Mouse (Mus musculus) liver, embryonic 11.5 days (tissue): Measurements from ENCODE around the gene Snx18. TPM values are rescaled to one million over a fixed set of nuclear protein-coding genes. Genes with fewer than 3 reads are reported as not detected.

Experiments
- ATAC-seq: fragments of 200-750 bp; cut with Nextera tagmentation; replicated peaks from 2 replicates; pipeline ENCODE4 v1.8.0; 2017; ENCODE audit warnings: moderate number of reproducible peaks, mild to moderate bottlenecking, moderate TSS enrichment, moderate library complexity; ENCODE audit not compliant: low FRiP score
- DNase-seq: peaks from one replicate; pipeline ENCODE4 v3.0.0-alpha.2; 2017; ENCODE audit warnings: low spot score
- H3K27ac ChIP-seq: fragments of 300-500 bp; sonication (generic); 2 replicates; pipeline ENCODE4 v1.5.1; 2014; ENCODE audit warnings: mild to moderate bottlenecking, low read depth, low read length, control low read depth
- H3K27me3 ChIP-seq: fragments of 300-500 bp; sonication (generic); replicated peaks from 2 replicates; pipeline ENCODE4 v1.6.1; 2014; ENCODE audit warnings: low read length, mixed read lengths; ENCODE audit not compliant: control insufficient read depth, insufficient read depth
- H3K36me3 ChIP-seq: fragments of 300-500 bp; sonication (generic); 2 replicates; pipeline ENCODE4 v1.6.1; 2014; ENCODE audit warnings: mild to moderate bottlenecking, low read length, moderate library complexity, mixed read lengths; ENCODE audit not compliant: control insufficient read depth, insufficient read depth
- H3K4me1 ChIP-seq: fragments of 300-500 bp; sonication (generic); replicated peaks from 2 replicates; pipeline ENCODE4 v1.6.1; 2014; ENCODE audit warnings: low read length, mixed read lengths; ENCODE audit not compliant: control insufficient read depth, insufficient read depth
- H3K4me2 ChIP-seq: fragments of 300-500 bp; sonication (generic); 2 replicates; pipeline ENCODE4 v1.6.1; 2014; ENCODE audit warnings: mild to moderate bottlenecking, control low read depth, moderate library complexity
- H3K4me3 ChIP-seq: fragments of 300-500 bp; sonication (generic); 2 replicates; pipeline ENCODE4 v1.5.1; 2014; ENCODE audit warnings: low read depth, low read length, control low read depth
- H3K9ac ChIP-seq: fragments of 300-500 bp; sonication (generic); 2 replicates; pipeline ENCODE4 v1.6.1; 2014; ENCODE audit warnings: low read depth, low read length, control low read depth
- H3K9me3 ChIP-seq: fragments of 300-500 bp; sonication (generic); 2 replicates; pipeline ENCODE4 v1.6.1; 2016; ENCODE audit warnings: low read length, inconsistent platforms, mixed read lengths; ENCODE audit not compliant: control insufficient read depth
- WGBS: fragments of 180-500 bp; shearing (Covaris S2); extraction: QIAGEN DNeasy Blood & Tissue Kit; methylation state at CpG from one replicate; pipeline ENCODE4 v1.1.7; 2014; 5-methylcytosine and 5-hydroxymethylcytosine counted together
- polyA plus RNA-seq: library from polyadenylated mRNA; unstranded; fragments of >200 nt; fragmentation: Nextera tagmentation; extraction: Ambion mirVana; gene quantifications from 2 replicates; pipeline ENCODE4 v1.2.1, GENCODE M21; 2014

Gene Snx18
- polyA plus RNA-seq, 1 experiment from 2014 or later = 14.9 TPM

- Histone ChIP-seq H3K4me2 (no peak overlapping the region), H3K27ac (no peak overlapping the region), H3K4me3 (no peak overlapping the region), H3K36me3 (no peaks in the 10 kb centered on the region), H3K27me3 (no peaks in the 10 kb centered on the region), H3K9ac (no peak overlapping the region), H3K9me3 (no peaks in the 10 kb centered on the region), H3K4me1 (no peaks in the 10 kb centered on the region)
- WGBS = 61% methylated on average over 8 of the region's 8 CpGs
- ATAC-seq (no peak), DNase-seq (no peak)
Observed at GRCm38 (mm10) chr13:113550866-113551565, 67.3 kb downstream of the Snx18 start.

GRCm38 (mm10) chr13:113549021-113549420 is 69.3 kb downstream of the Snx18 start:
- Histone ChIP-seq H3K27ac (no peak overlapping the region), H3K9ac (no peak overlapping the region), H3K27me3 (no peaks in the 10 kb centered on the region), H3K9me3 (no peaks in the 10 kb centered on the region), H3K4me3 (no peak overlapping the region), H3K4me1 (no peaks in the 10 kb centered on the region), H3K4me2 (no peak overlapping the region), H3K36me3 (no peaks in the 10 kb centered on the region)
- no peak for ATAC-seq
- WGBS = 80% methylated on average over 3 of the region's 3 CpGs
- no peak for DNase-seq

DNA sequence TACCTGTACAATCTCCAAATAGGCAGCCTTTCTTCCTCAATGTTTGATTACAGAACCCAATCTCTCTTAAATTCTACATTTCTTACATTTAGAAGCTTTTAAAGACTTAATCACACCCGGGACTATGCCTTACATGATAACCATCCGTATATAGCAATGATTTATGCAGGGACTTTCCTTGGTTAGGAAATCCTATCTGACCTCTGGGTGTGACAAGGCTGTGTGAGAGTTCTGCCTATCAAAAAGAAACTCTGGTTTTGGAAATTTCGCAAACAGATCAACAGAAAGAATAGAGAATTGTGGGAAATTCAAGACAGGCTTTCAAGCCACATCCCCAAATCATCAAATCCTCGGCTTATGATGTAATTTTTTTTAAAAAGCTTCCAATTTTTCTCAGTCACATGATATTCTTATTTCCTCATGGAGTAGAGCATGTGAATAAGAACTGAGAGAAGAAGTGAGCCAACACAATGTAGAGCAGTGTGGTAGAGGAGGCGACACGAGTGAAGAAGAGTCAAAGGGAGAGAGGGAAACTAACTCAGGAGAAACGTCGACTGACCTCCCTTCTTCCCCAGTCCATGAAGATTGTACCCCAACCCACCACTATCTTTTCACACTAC is 70.4 kb downstream of the Snx18 start:
- no peak overlapping the region for H3K9ac ChIP-seq
- no peak overlapping the region for H3K27ac ChIP-seq
- H3K27me3 ChIP-seq = no peaks in the 10 kb centered on the region
- no peaks in the 10 kb centered on the region for H3K36me3 ChIP-seq
- 81% methylated on average over 8 of the region's 8 CpGs for WGBS
- ATAC-seq = no peak
- no peak for DNase-seq
- no peak overlapping the region for H3K4me3 ChIP-seq
- no peak overlapping the region for H3K4me2 ChIP-seq
- no peaks in the 10 kb centered on the region for H3K9me3 ChIP-seq
- no peaks in the 10 kb centered on the region for H3K4me1 ChIP-seq

DNA sequence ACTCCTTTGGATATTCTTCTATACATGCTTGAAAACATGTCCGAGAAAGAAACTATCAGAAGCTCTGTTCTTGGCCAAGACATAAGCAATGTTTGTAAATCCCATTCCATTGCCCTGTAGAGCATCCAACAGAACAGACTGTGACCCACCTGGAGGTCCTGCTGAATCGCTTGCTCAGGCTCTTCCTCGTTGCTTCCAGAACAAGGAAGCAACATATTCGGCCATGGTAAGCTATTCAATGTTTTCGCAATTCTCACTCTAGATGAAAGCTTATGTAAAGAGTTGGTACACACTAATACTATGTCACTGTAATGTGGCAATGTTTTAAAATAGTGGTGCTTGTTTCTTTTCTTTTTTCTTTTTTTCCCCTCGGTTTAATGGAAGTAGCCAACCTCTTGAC is 76.0 kb downstream of the Snx18 start:
- Histone ChIP-seq H3K9ac (no peak overlapping the region), H3K4me1 (no peaks in the 10 kb centered on the region), H3K27ac (no peak overlapping the region), H3K27me3 (no peaks in the 10 kb centered on the region), H3K4me3 (no peak overlapping the region), H3K4me2 (no peak overlapping the region), H3K36me3 (no peaks in the 10 kb centered on the region), H3K9me3 (no peaks in the 10 kb centered on the region)
- WGBS = 85% methylated on average over 6 of the region's 6 CpGs
- no peak for ATAC-seq
- DNase-seq = no peak

Other genes with a start within 250 kb of the Snx18 start
- 0.25 and 0.59 TPM in 2 replicates for gene Hspb3, start 45.1 kb upstream of the Snx18 start, polyA plus RNA-seq
- gene Arl15, start 175.9 kb upstream of the Snx18 start, polyA plus RNA-seq = 8.7 and 9.1 TPM in 2 replicates